Mouse (Mus musculus): ENCODE data around the gene Pard3.

DNA sequence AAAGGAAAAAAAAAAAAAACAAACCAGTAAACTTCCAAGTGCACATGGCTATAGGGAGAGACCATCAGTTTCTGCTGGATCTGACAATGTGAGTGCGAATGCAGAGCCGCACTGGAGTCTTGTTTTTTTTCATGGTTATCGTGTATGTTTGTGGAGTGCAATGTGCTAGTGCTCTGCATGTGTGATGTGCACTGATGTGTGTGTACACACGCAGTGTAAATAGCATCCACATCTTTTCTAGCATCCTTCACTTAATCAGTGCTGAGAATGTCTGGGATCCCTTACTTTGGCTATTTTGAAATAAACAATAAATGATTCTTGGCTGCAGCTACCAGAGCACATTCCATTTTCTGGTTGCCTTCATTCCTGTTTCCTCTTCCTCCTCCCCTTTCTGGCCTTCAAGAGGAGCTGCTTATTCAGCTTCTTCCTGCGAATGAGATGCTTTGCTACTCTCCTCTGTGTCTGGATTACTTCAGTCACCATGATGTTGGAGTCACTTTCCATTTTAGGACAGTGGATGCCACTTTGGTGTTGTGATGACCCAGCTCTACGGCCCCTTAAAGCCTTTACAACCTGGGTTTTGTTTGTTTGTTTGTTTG is 239.3 kb downstream of the Pard3 start:
- TF ChIP-seq CTCF (IDR thresholded peaks at IDR 0.05; ENCODE audit: low read depth), result no peak
- no peak for TF ChIP-seq EP300 (optimal IDR thresholded peaks at IDR 0.05)

Data from stomach, postnatal 0 days (tissue).